Comparison of ENCODE assay signal across 8 mouse cellular contexts in genomic region chr7:119673465-119673864, GRCm38 (mm10). TPM values are rescaled to one million over a fixed set of nuclear protein-coding genes. Genes with fewer than 3 reads are reported as not detected.
A peak's percentile ranks its signal among the peaks of the same experiment; 100 is the strongest.
DNase-seq lines count a peak whose midpoint lies in the region; ATAC-seq and TF ChIP-seq lines count a peak whose summit lies in the region.
"Had no signal": no experiment of that assay in that cellular context is flagged by ENCODE, and none has a peak within 500 bp of the region (broad histone marks: within the 10 kb centered on the region; RNA-seq: fewer than 3 reads in every experiment).

No protein-coding gene starts in this region.

- peak; percentile 82 for TF ChIP-seq RAD21 in CH12.LX (IDR thresholded peaks at IDR 0.05; ENCODE audit: low read depth, low read length)

- no peak overlapping the region for H3K4me3 ChIP-seq in CH12.LX (replicated peaks in 1 of 3; ENCODE audit: low read depth in 2 of 3, low read length in 2 of 3, poor library complexity in 1 of 3)
- no peak overlapping the region for H3K4me3 ChIP-seq in hindbrain, embryonic 10.5 days
- H3K4me3 ChIP-seq in midbrain, embryonic 13.5 days (replicated peaks): no peak overlapping the region
- H3K4me3 ChIP-seq in stomach, embryonic 15.5 days (replicated peaks): no peak overlapping the region

- no peak overlapping the region for H3K27ac ChIP-seq in CH12.LX (ENCODE audit: insufficient read depth, low read depth)
- H3K27ac ChIP-seq in hindbrain, embryonic 10.5 days: no peak overlapping the region
- no peak overlapping the region for H3K27ac ChIP-seq in midbrain, embryonic 13.5 days
- H3K27ac ChIP-seq in stomach, embryonic 15.5 days: no peak overlapping the region

- peak; percentile 84 to 86 for TF ChIP-seq CTCF in CH12.LX (conservative IDR thresholded peaks at IDR 0.05 in 1 of 2, IDR thresholded peaks at IDR 0.05 in 1 of 2; ENCODE audit: low read depth in 2 of 2, low read length in 2 of 2)

- H3K4me2 ChIP-seq in CH12.LX (ENCODE audit: insufficient read depth, low read depth, poor library complexity, severe bottlenecking): no peak overlapping the region
- no peak overlapping the region for H3K4me2 ChIP-seq in midbrain, embryonic 13.5 days (replicated peaks)
- no peak overlapping the region for H3K4me2 ChIP-seq in stomach, embryonic 15.5 days

- H3K9me3 ChIP-seq in CH12.LX (replicated peaks; ENCODE audit: low read length): no peaks in the 10 kb centered on the region
- H3K9me3 ChIP-seq in hindbrain, embryonic 10.5 days: no peaks in the 10 kb centered on the region
- H3K9me3 ChIP-seq in midbrain, embryonic 13.5 days: no peaks in the 10 kb centered on the region
- H3K9me3 ChIP-seq in stomach, embryonic 15.5 days: no peaks in the 10 kb centered on the region

- peak; percentile 7 to 18 for DNase-seq in B cell, adult 2 months
- DNase-seq in CH12.LX (ENCODE audit: extremely low read depth): peak; percentile 71
- DNase-seq in hindbrain, embryonic 10.5 days (ENCODE audit: low spot score): peak; percentile 52
- DNase-seq in left cerebral cortex, postnatal 10 days (ENCODE audit: extremely low spot score in 1 of 2, low spot score in 2 of 2): peak; percentile 25 to 44

- ATAC-seq in common myeloid progenitor, adult 5-6 weeks (replicated peaks; ENCODE audit: low read depth, poor library complexity, severe bottlenecking): peak; percentile 93
- ATAC-seq in midbrain, embryonic 13.5 days: peak; percentile 40
- peak; percentile 31; the same call in 1 of the 2 replicates for ATAC-seq in stomach, embryonic 15.5 days (ENCODE audit: insufficient read depth, low FRiP score, low read depth)

- no peaks in the 10 kb centered on the region for H3K79me2 ChIP-seq in CH12.LX (replicated peaks; ENCODE audit: control insufficient read depth, extremely low read depth, insufficient read depth, poor library complexity, severe bottlenecking)

- 19% methylated on average over 6 of the region's 6 CpGs for WGBS in hindbrain, embryonic 10.5 days
- 19% methylated on average over 6 of the region's 6 CpGs for WGBS in midbrain, embryonic 13.5 days
- 15% methylated on average over 6 of the region's 6 CpGs for WGBS in stomach, embryonic 15.5 days

- in situ Hi-C loops in CH12.LX (cut with MboI; ENCODE audit: low pct_ligation_motif_present, low pct_unique_long_range_greater_than_20kb, low sequenced_read_pairs): no loop called here

- H3K27me3 ChIP-seq in CH12.LX (replicated peaks): peaks cover 4% of the 10 kb centered on the region
- no peaks in the 10 kb centered on the region for H3K27me3 ChIP-seq in hindbrain, embryonic 10.5 days (ENCODE audit: insufficient read depth, poor library complexity, severe bottlenecking)
- no peaks in the 10 kb centered on the region for H3K27me3 ChIP-seq in midbrain, embryonic 13.5 days
- no peaks in the 10 kb centered on the region for H3K27me3 ChIP-seq in stomach, embryonic 15.5 days (replicated peaks)

- H3K36me3 ChIP-seq in CH12.LX (replicated peaks in 1 of 2; ENCODE audit: control insufficient read depth in 1 of 2, insufficient read depth in 1 of 2, low read length in 1 of 2): no peaks in the 10 kb centered on the region
- no peaks in the 10 kb centered on the region for H3K36me3 ChIP-seq in hindbrain, embryonic 10.5 days
- no peaks in the 10 kb centered on the region for H3K36me3 ChIP-seq in midbrain, embryonic 13.5 days
- H3K36me3 ChIP-seq in stomach, embryonic 15.5 days: no peaks in the 10 kb centered on the region

- H3K9ac ChIP-seq in CH12.LX (ENCODE audit: insufficient read depth, low read depth): no peak overlapping the region
- H3K9ac ChIP-seq in midbrain, embryonic 13.5 days (replicated peaks): no peak overlapping the region
- no peak overlapping the region for H3K9ac ChIP-seq in stomach, embryonic 15.5 days

- no peak for TF ChIP-seq POLR2A in CH12.LX (IDR thresholded peaks at IDR 0.05; ENCODE audit: low read depth, low read length)

- no peak for TF ChIP-seq EP300 in CH12.LX (IDR thresholded peaks at IDR 0.05; ENCODE audit: low read length)

- peaks cover 4 to 10% of the 10 kb centered on the region in 2 experiments; a peak in 2 of 4 replicates for H3K4me1 ChIP-seq in CH12.LX (ENCODE audit: control insufficient read depth in 1 of 2, insufficient read depth in 2 of 2)
- H3K4me1 ChIP-seq in hindbrain, embryonic 10.5 days (replicated peaks): no peaks in the 10 kb centered on the region
- H3K4me1 ChIP-seq in midbrain, embryonic 13.5 days (replicated peaks): no peaks in the 10 kb centered on the region
- H3K4me1 ChIP-seq in stomach, embryonic 15.5 days: no peaks in the 10 kb centered on the region

- intact Hi-C loops in left cerebral cortex, postnatal 10 days (cut with DNase I): loop anchor here (10.0 kb wide), 2 partner anchors 531 to 651 kb away; partner anchors contain the start of genes Abca14, Abca15 and Crym

- dilution Hi-C loops in CH12.LX (cut with MboI; ENCODE audit: extremely low pct_ligation_motif_present, extremely low pct_unique_long_range_greater_than_20kb, low sequenced_read_pairs): no loop called here

TF ChIP-seq in CH12.LX, 34 proteins besides CTCF, POLR2A, EP300 and RAD21:
- TF ChIP-seq ZKSCAN1 (IDR thresholded peaks at IDR 0.05; ENCODE audit: borderline replicate concordance, low read depth, low read length) (no peak), SMC3 (IDR thresholded peaks at IDR 0.05; ENCODE audit: low read depth, low read length) (peak; percentile 69), MAX (IDR thresholded peaks at IDR 0.05; ENCODE audit: low read length) (no peak), ZMIZ1 (IDR thresholded peaks at IDR 0.05; ENCODE audit: low read depth, low read length) (no peak), USF2 (conservative IDR thresholded peaks at IDR 0.05; ENCODE audit: low read depth, low read length) (no peak), GABPA (IDR thresholded peaks at IDR 0.05; ENCODE audit: insufficient replicate concordance, low read depth, low read length) (no peak), PAX5 (IDR thresholded peaks at IDR 0.05; ENCODE audit: low read length) (no peak), NRF1 (IDR thresholded peaks at IDR 0.05; ENCODE audit: low read depth, low read length) (no peak), BHLHE40 (IDR thresholded peaks at IDR 0.05; ENCODE audit: low read depth, low read length) (no peak), ZC3H11A (IDR thresholded peaks at IDR 0.05; ENCODE audit: low read depth, low read length) (no peak), KAT2A (IDR thresholded peaks at IDR 0.05; ENCODE audit: insufficient replicate concordance, low read length) (no peak), CHD2 (IDR thresholded peaks at IDR 0.05; ENCODE audit: low read length) (peak; percentile 72; the same call in 1 of the 2 replicates), ELF1 (IDR thresholded peaks at IDR 0.05; ENCODE audit: low read depth, low read length) (peak; percentile 26; the same call in 1 of the 2 replicates), POLR2AphosphoS2 (IDR thresholded peaks at IDR 0.05; ENCODE audit: low read depth, low read length) (no peak), UBTF (IDR thresholded peaks at IDR 0.05; ENCODE audit: low read depth, low read length) (no peak), USF1 (IDR thresholded peaks at IDR 0.05; ENCODE audit: low read depth, low read length) (no peak), MAFK (IDR thresholded peaks at IDR 0.05; ENCODE audit: insufficient replicate concordance, low read length) (no peak), HCFC1 (IDR thresholded peaks at IDR 0.05; ENCODE audit: low read depth, low read length) (no peak), NELFE (IDR thresholded peaks at IDR 0.05; ENCODE audit: low read depth, low read length) (peak; percentile 37; the same call in 1 of the 2 replicates), JUN (IDR thresholded peaks at IDR 0.05; ENCODE audit: insufficient read depth, low read depth, low read length) (no peak), CHD1 (IDR thresholded peaks at IDR 0.05; ENCODE audit: low read depth, low read length) (no peak), ETS1 (conservative IDR thresholded peaks at IDR 0.05; ENCODE audit: low read depth, low read length) (no peak), IRF4 (IDR thresholded peaks at IDR 0.05; ENCODE audit: low read depth, low read length) (no peak), E2F4 (IDR thresholded peaks at IDR 0.05; ENCODE audit: insufficient replicate concordance, low read depth, low read length) (no peak), MXI1 (IDR thresholded peaks at IDR 0.05; ENCODE audit: low read depth, low read length) (no peak), TBP (conservative IDR thresholded peaks at IDR 0.05; ENCODE audit: low read depth, low read length) (no peak), TCF12 (IDR thresholded peaks at IDR 0.05; ENCODE audit: low read depth, low read length) (no peak), SIN3A (IDR thresholded peaks at IDR 0.05; ENCODE audit: low read length) (no peak)
TF ChIP-seq in CH12.LX: peak in this region for 4.

RNA-seq across cellular contexts. Expression of gene Acsm4, which starts 16.4 kb away (rescaled TPM):
- total RNA-seq in CH12.LX (2012; rRNA removed) (not detected in 2 replicates), CH12.LX (2014; rRNA removed) (not detected in 2 replicates)
- not detected in 2 replicates for polyA plus RNA-seq in CH12.LX (2012; ENCODE audit: insufficient read length, low read depth)
- not detected in 2 replicates for total RNA-seq in common myeloid progenitor, adult 5-6 weeks (2017)
- polyA plus RNA-seq in hindbrain, embryonic 10.5 days (2016; fragmentation: Nextera tagmentation; extraction: Ambion mirVana): not detected in 2 replicates
- not detected for total RNA-seq in left cerebral cortex, postnatal 10 days (2021)
- not detected in 2 replicates for polyA plus RNA-seq in midbrain, embryonic 13.5 days (2015; fragmentation: Nextera tagmentation; extraction: Ambion mirVana)
- not detected in 2 replicates for polyA plus RNA-seq in stomach, embryonic 15.5 days (2015; fragmentation: Nextera tagmentation; extraction: Ambion mirVana)
- total RNA-seq: layer of hippocampus, adult 18-20 months had no signal

RNA-seq across cellular contexts. Expression of gene Thumpd1, which starts 47.1 kb away (rescaled TPM):
- 49.3 and 62.3 TPM in 2 replicates for total RNA-seq in CH12.LX (2012; rRNA removed)
- total RNA-seq in CH12.LX (2014; rRNA removed): 105 and 115 TPM in 2 replicates
- polyA plus RNA-seq in CH12.LX (2012; ENCODE audit: insufficient read length, low read depth): 102 and 120 TPM in 2 replicates
- total RNA-seq in common myeloid progenitor, adult 5-6 weeks (2017): 124 and 137 TPM in 2 replicates
- polyA plus RNA-seq in hindbrain, embryonic 10.5 days (2016; fragmentation: Nextera tagmentation; extraction: Ambion mirVana): 83.8 and 102 TPM in 2 replicates
- total RNA-seq in left cerebral cortex, postnatal 10 days (2021): 10 to 100 TPM; 42.0 to 43.7 TPM
- 85.1 and 90.5 TPM in 2 replicates for polyA plus RNA-seq in midbrain, embryonic 13.5 days (2015; fragmentation: Nextera tagmentation; extraction: Ambion mirVana)
- polyA plus RNA-seq in stomach, embryonic 15.5 days (2015; fragmentation: Nextera tagmentation; extraction: Ambion mirVana): 64.4 and 65.8 TPM in 2 replicates

Comparison
In these comparisons a context has a peak if more than half of its experiments do, and no peak if none do; other contexts are left out.
1. DNase-seq: peak in every context shown above with its lines; median percentile 71 in CH12.LX; 52 in hindbrain, embryonic 10.5 days; 34 in left cerebral cortex, postnatal 10 days; 12 in B cell, adult 2 months.
2. ATAC-seq: peak in every context shown above with its lines; median percentile 93 in common myeloid progenitor, adult 5-6 weeks; 40 in midbrain, embryonic 13.5 days; 31 in stomach, embryonic 15.5 days.